Mouse (Mus musculus): ENCODE measurements at regions not wholly inside any gene's neighbourhood (a gene's known extent, or its start where the extent isn't known, plus 50 kb on each side); places are given as distances from the start of the nearest gene placed in this dataset.

- no peak for TF ChIP-seq CTCF (IDR thresholded peaks at IDR 0.05; ENCODE audit: control insufficient read depth, insufficient read depth, low read length)
- no peak for TF ChIP-seq POLR2A (IDR thresholded peaks at IDR 0.05; ENCODE audit: borderline replicate concordance, control insufficient read depth, low read depth, low read length)
These were observed 180.9 kb downstream of the Pax3 start for GRCm38 (mm10) chr1:78015999-78016398.
